Mouse (Mus musculus) bone marrow macrophage, adult 2 months (primary cell): ENCODE measurements around the gene Them7.

ENCODE experiments used
- CTCF ChIP-seq: IDR thresholded peaks from 2 replicates; pipeline ENCODE4 v1.5.1; 2012; ENCODE audit warnings: low read depth, mild to moderate bottlenecking, low read length, moderate library complexity
- POLR2A ChIP-seq: IDR thresholded peaks from 2 replicates; pipeline ENCODE4 v1.6.1; 2012; ENCODE audit warnings: mild to moderate bottlenecking, low read depth, low read length, borderline replicate concordance

DNA sequence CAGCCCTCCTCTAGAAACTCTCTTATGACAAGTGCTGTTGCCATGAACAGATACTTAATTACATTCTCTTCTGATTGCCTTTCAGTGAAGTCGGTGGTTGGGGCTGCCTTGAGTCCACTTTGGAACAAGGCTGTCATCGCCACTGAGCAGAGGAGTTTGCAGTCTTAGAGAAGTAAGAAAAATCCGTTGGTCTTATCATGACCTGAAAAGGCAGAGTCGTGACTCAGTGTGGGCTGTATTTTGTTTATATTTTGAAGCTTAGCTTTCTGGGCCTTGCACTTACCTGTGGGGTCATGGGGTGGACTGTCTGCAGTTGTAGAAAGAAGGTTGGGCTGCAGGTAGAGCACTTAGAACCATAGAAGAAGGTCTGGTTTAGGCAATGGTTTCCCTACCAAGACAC, 31.3 kb downstream of the Them7 start:
- TF ChIP-seq CTCF, result no peak
- no peak for TF ChIP-seq POLR2A
